Mouse (Mus musculus) limb, embryonic 11.5 days (tissue): Measurements from ENCODE around the gene Ndufb10. TPM values are rescaled to one million over a fixed set of nuclear protein-coding genes. Genes with fewer than 3 reads are reported as not detected.

Experiments
- ATAC-seq: fragments of 200-750 bp; cut with Nextera tagmentation; 2 replicates; pipeline ENCODE4 v1.8.0; 2017; ENCODE audit warnings: low read depth; ENCODE audit not compliant: insufficient number of reproducible peaks, low FRiP score, low TSS enrichment
- DNase-seq: peaks from one replicate; pipeline ENCODE4 v3.0.0-alpha.2; 2015; ENCODE audit warnings: low spot score
- H3K27ac ChIP-seq: fragments of 300-500 bp; sonication (generic); replicated peaks from 2 replicates; pipeline ENCODE4 v1.5.1; 2014; ENCODE audit warnings: low read depth, mild to moderate bottlenecking, low read length
- H3K27me3 ChIP-seq: fragments of 300-500 bp; sonication (generic); 2 replicates; pipeline ENCODE4 v1.6.1; 2014; ENCODE audit warnings: mild to moderate bottlenecking, low read length, mixed read lengths; ENCODE audit not compliant: control insufficient read depth, insufficient read depth
- H3K36me3 ChIP-seq: fragments of 300-500 bp; sonication (generic); 2 replicates; pipeline ENCODE4 v1.6.1; 2014; ENCODE audit warnings: mild to moderate bottlenecking, low read length, moderate library complexity, mixed read lengths; ENCODE audit not compliant: control insufficient read depth, insufficient read depth
- H3K4me1 ChIP-seq: fragments of 300-500 bp; sonication (generic); 2 replicates; pipeline ENCODE4 v1.6.1; 2014; ENCODE audit warnings: low read length, mixed read lengths; ENCODE audit not compliant: control insufficient read depth, insufficient read depth
- H3K4me2 ChIP-seq: fragments of 300-500 bp; sonication (generic); 2 replicates; pipeline ENCODE4 v1.6.1; 2014; ENCODE audit warnings: low read depth, mild to moderate bottlenecking, moderate library complexity; ENCODE audit not compliant: severe bottlenecking
- H3K4me3 ChIP-seq: fragments of 300-500 bp; sonication (generic); 2 replicates; pipeline ENCODE4 v1.5.1; 2014; ENCODE audit warnings: low read depth, low read length
- H3K9ac ChIP-seq: fragments of 300-500 bp; sonication (generic); 2 replicates; pipeline ENCODE4 v1.6.1; 2014; ENCODE audit warnings: mild to moderate bottlenecking, low read length
- H3K9me3 ChIP-seq: fragments of 300-500 bp; sonication (generic); 2 replicates; pipeline ENCODE4 v1.6.1; 2016; ENCODE audit warnings: low read length; ENCODE audit not compliant: control insufficient read depth
- WGBS: fragments of 180-500 bp; shearing (Covaris S2); extraction: QIAGEN DNeasy Blood & Tissue Kit; methylation state at CpG from one replicate; pipeline ENCODE4 v1.1.7; 2014; 5-methylcytosine and 5-hydroxymethylcytosine counted together
- polyA plus RNA-seq: library from polyadenylated mRNA; unstranded; fragments of >200 nt; fragmentation: Nextera tagmentation; extraction: Ambion mirVana; gene quantifications from 2 replicates; pipeline ENCODE4 v1.2.1, GENCODE M21; 2014

The Ndufb10 gene
- polyA plus RNA-seq, 1 experiment from 2014 or later: 211 TPM

DNA sequence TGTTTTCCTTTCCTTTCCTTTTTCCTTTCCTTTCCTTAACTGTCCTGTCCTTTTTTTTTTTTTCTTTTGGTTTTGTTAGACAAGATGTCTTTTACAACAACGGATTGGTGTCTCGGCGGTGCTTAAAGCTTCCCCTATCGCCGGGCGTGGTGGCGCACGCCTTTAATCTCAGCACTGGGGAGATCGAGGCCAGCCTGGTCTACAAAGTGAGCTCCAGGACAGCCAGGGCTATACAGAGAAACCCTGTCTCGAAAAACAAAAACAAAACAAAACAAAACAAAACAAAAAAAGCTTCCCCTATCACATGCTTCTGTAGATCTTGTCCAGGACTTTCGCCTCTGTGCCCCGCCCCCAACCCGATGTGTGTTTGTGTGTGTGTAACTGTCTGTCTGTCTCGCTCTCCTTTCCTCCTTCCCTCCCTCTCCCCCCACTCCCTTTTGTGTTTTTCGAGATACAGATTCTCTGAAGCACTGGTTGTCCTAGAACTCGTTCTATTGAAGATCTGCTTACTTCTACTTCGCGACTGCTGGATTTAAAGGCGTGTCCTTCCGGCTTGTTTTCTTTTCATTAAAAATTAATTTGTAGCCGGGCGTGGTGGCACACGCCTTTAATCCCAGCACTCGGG lies 16.4 kb downstream of the Ndufb10 start:
- Histone ChIP-seq H3K4me3 (peak overlapping the region; percentile 81), H3K27ac (no peak overlapping the region; the same call in 1 of the 2 replicates), H3K4me2 (peak overlapping the region; percentile 80), H3K4me1 (peaks cover 10% of the 10 kb centered on the region), H3K27me3 (no peaks in the 10 kb centered on the region), H3K36me3 (peaks cover 17% of the 10 kb centered on the region), H3K9ac (peak overlapping the region; percentile 76), H3K9me3 (no peaks in the 10 kb centered on the region)
- WGBS: 6% methylated on average over 24 of the region's 24 CpGs
- DNase-seq: no peak
- no peak for ATAC-seq

GRCm38 (mm10) chr17:24706982-24707800 lies 17.1 kb downstream of the Ndufb10 start, which contains the start of gene Tbl3:
Gene Tbl3 (minus strand): TSS chr17:24707660.
- peaks cover 20% of the 10 kb centered on the region for H3K36me3 ChIP-seq
- H3K4me3 ChIP-seq: peak within 1 kb of the TSS; percentile 81
- H3K4me1 ChIP-seq: peaks cover 10% of the 10 kb centered on the region
- H3K9ac ChIP-seq: peak within 1 kb of the TSS; percentile 76
- H3K27ac ChIP-seq: no peak within 1 kb of the TSS; the same call in 1 of the 2 replicates
- H3K4me2 ChIP-seq: peak within 1 kb of the TSS; percentile 80
- WGBS: 4% methylated on average over 32 of the region's 32 CpGs
- ATAC-seq (peak; percentile 83), DNase-seq (peak; percentile 98)
- no peaks in the 10 kb centered on the region for H3K9me3 ChIP-seq
- H3K27me3 ChIP-seq: no peaks in the 10 kb centered on the region

DNA sequence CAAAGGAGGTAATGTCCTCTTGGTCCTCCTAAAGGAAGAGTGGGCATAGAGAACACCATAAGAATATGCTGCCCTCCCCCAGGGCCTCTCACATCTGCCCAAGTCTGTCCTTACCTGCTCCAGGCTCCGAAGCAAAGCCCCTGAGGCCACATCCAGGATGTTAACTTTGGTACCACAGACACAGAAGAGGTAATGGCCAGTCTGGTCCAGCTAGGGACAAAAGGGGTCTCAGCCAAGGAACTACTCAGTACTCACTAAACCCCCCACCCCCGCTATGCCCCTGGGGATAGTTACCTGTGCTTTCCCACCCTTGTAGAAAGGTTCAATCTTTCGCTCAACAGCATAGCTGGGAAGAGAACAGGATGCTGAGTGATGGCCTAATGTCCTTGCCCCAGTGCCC lies 18.5 kb downstream of the Ndufb10 start:
- H3K4me1 ChIP-seq: peaks cover 10% of the 10 kb centered on the region
- ATAC-seq: no peak
- H3K9me3 ChIP-seq: no peaks in the 10 kb centered on the region
- H3K27ac ChIP-seq: no peak overlapping the region
- no peak for DNase-seq
- H3K4me2 ChIP-seq: peak overlapping the region; percentile 80; the same call in 1 of the 2 replicates
- WGBS: 91% methylated on average over 3 of the region's 3 CpGs
- no peaks in the 10 kb centered on the region for H3K27me3 ChIP-seq
- no peak overlapping the region for H3K9ac ChIP-seq
- peaks cover 32% of the 10 kb centered on the region for H3K36me3 ChIP-seq
- no peak overlapping the region; the same call in 1 of the 2 replicates for H3K4me3 ChIP-seq

DNA sequence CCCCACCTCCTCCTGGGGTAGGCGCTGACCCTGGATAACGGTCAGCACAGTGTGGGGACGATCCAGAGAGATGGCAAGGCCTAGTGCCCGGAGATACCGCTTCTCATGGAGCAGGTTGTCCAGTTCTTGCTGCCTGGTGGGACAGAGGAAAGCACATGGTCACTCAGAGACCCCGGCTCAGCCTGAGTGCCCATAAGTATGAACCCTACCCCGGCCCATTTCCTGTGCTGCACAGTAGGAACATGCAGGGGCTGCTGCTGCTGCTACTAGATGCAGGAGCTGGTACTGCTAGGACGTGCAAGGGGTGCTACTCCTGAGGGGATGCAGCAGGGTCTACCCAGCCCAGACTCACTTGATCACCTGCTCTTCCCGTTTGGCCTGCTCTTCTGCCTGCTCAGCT lies 23.0 kb downstream of the Ndufb10 start:
- H3K27ac ChIP-seq: no peak overlapping the region
- peaks cover 39% of the 10 kb centered on the region for H3K36me3 ChIP-seq
- no peak overlapping the region for H3K4me3 ChIP-seq
- no peak overlapping the region for H3K9ac ChIP-seq
- peaks cover 6% of the 10 kb centered on the region; the same call in 1 of the 2 replicates for H3K4me1 ChIP-seq
- 94% methylated on average over 9 of the region's 9 CpGs for WGBS
- no peak overlapping the region for H3K4me2 ChIP-seq
- no peaks in the 10 kb centered on the region for H3K27me3 ChIP-seq
- ATAC-seq (no peak), DNase-seq (no peak)
- H3K9me3 ChIP-seq: no peaks in the 10 kb centered on the region

- Histone ChIP-seq H3K4me1 (peaks cover 9% of the 10 kb centered on the region; the same call in 1 of the 2 replicates), H3K27me3 (no peaks in the 10 kb centered on the region), H3K4me2 (no peak overlapping the region), H3K36me3 (peaks cover 32% of the 10 kb centered on the region), H3K4me3 (no peak overlapping the region), H3K27ac (no peak overlapping the region), H3K9me3 (no peaks in the 10 kb centered on the region), H3K9ac (no peak overlapping the region)
- no peak for ATAC-seq
- WGBS: 82% methylated on average over 2 of the region's 2 CpGs
- no peak for DNase-seq
Observed at GRCm38 (mm10) chr17:24699473-24699872, 24.8 kb downstream of the Ndufb10 start.

DNA sequence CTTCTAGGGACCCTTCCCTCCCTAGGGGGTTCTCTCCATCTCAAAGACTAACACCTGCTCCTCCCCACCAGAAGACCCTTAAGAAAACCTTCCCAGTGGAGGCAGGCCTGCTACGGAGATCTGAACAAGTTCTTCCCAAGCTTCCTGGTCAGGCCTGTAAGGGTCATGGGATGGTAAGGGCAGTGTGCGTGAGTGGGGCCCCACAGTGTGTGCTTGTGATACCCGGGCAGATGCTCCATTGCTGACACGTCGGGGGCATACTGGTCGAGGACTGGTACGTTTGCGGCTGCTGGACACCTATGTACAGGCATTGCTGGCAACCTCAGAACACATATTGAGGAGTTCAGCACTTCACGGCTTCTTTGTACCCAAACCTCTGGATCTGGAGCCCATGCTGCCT lies 25.6 kb downstream of the Ndufb10 start:
- no peak for ATAC-seq
- Histone ChIP-seq H3K9ac (no peak overlapping the region), H3K27ac (no peak overlapping the region), H3K4me1 (peaks cover 9% of the 10 kb centered on the region; the same call in 1 of the 2 replicates), H3K9me3 (no peaks in the 10 kb centered on the region), H3K4me2 (no peak overlapping the region), H3K27me3 (no peaks in the 10 kb centered on the region), H3K4me3 (no peak overlapping the region), H3K36me3 (peaks cover 24% of the 10 kb centered on the region)
- 74% methylated on average over 9 of the region's 9 CpGs for WGBS
- DNase-seq: no peak

- ATAC-seq (no peak), DNase-seq (no peak)
- Histone ChIP-seq H3K4me3 (no peak overlapping the region), H3K9me3 (no peaks in the 10 kb centered on the region), H3K4me2 (0 out of 2 replicates have a peak overlapping the region, but pooled peaks have one; percentile 7), H3K9ac (no peak overlapping the region), H3K4me1 (peaks cover 9% of the 10 kb centered on the region; the same call in 1 of the 2 replicates), H3K36me3 (peaks cover 22% of the 10 kb centered on the region), H3K27me3 (no peaks in the 10 kb centered on the region), H3K27ac (no peak overlapping the region)
- 32% methylated on average over 5 of the region's 5 CpGs for WGBS
Observed at GRCm38 (mm10) chr17:24697985-24698384, 26.3 kb downstream of the Ndufb10 start.

DNA sequence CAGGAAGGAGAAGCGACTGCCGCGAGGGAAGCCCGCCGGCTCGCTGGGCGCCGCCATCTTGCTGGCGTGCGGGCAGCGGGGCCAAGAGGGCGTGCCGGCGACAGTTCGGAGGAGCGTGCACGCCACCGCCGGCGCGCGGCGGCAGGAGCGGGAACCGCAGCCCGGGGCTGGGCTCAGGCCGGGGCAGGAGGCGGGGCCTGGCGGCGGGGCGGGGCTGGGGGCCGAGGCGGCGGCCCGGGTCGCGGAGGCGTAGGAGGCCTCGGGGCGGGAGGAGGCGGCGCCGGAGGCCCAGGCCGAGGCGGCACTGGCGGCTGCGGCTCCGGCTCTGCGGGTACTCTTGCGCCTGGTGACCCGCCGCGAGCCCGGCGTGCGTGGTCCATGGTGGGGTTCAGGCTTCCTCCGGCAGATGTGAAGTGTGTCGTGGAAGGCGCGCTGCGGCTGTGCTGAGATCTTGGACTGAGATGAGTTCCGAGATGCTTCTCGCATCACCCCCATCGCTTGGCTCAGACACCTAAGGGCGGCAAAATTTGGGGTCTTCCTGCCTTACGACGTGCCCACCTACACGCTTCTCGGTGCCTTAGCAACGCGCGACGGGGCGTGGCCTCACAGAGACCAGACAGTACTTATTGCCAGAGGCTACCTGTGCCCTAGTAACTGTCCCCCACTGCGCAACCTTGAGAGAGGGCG lies 28.1 kb downstream of the Ndufb10 start, which contains the start of the genes Gfer and Noxo1:
Gene Gfer (minus strand): TSS at position 146 of the 687 bp plus-strand sequence.
Gene Noxo1 (plus strand): TSS at position 224 of the 687 bp plus-strand sequence.
- peak within 1 kb of the TSS; percentile 75 for H3K27ac ChIP-seq
- peaks cover 9% of the 10 kb centered on the region; the same call in 1 of the 2 replicates for H3K4me1 ChIP-seq
- peak within 1 kb of the TSS; percentile 79 for H3K9ac ChIP-seq
- under 1% methylated on average over 42 of the region's 76 CpGs for WGBS
- peaks cover 16% of the 10 kb centered on the region for H3K36me3 ChIP-seq
- peak within 1 kb of the TSS; percentile 88 for H3K4me3 ChIP-seq
- DNase-seq (peak; percentile 87), ATAC-seq (peak; percentile 84)
- no peaks in the 10 kb centered on the region for H3K9me3 ChIP-seq
- peak within 1 kb of the TSS; percentile 87 for H3K4me2 ChIP-seq
- H3K27me3 ChIP-seq: no peaks in the 10 kb centered on the region
